Mouse (Mus musculus): Measurements from ENCODE around the gene Plcg1.

Gene Plcg1

GRCm38 (mm10) chr2:160771325-160772276, 40.5 kb downstream of the Plcg1 start:
- peak; percentile 36 to 48 for DNase-seq

DNA sequence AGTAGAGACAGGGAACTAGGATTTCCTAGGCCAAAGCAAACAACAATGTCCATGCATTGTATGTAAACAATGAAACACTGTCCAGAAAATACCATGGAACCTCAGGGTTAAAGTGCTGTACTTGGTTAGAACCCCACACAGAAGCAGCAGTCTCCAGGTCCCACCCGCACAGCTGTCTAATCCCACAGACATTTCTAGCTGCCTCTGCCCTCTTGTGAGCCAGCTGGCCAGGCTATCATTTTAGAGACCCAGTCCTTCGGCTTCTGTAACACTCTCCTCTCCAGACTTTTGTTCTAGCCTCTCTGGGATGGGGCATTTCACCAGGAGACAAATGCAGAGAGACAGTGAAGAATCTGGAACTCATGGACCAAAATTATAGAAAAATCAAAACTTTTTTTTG, 46.9 kb downstream of the Plcg1 start:
- no peak for DNase-seq

- no peak for DNase-seq
Observed at GRCm38 (mm10) chr2:160780154-160780833, 49.2 kb downstream of the Plcg1 start.

GRCm38 (mm10) chr2:160780834-160781219, 49.7 kb downstream of the Plcg1 start:
- DNase-seq: peak in 1 of 2 experiments; percentile 41

DNA sequence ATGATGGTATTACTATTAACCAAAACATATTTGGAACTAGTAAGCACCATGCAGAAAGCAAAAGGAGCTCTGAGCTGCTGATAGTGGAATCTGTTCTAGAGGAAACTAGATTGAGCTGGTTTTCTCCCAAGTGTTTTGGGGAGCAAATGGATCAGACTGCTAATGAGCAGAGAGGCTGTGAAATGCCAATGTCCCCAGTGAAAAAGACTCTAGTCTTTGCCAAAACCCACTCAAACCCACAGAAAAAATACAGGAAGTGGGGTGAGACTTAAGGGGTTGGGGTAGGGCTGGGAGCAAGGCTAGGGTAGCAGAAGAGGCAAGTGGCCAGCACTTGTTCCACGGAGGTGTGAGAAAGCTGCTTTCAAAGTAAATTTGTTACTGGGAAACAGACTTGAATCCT, 55.2 kb downstream of the Plcg1 start:
- no peak for DNase-seq

DNA sequence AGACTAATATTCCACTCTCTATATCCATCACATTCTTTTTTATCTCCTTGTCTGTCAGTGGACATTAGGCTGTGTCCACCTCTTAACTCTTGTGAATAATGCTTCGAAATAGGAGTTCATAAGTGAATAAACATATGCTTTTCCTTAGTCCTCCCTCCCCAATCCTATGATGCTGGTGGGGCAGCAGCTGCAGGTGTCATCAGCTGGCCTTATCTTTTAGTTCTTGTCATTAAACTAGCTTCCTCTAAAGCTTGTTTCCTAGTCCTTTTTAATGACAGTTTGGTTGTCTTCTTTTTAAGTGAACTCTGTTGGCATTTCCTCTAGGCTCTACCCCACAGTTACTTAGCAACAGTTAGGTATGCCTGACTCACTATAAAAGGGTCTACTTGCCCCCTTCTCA, 57.9 kb downstream of the Plcg1 start:
- no peak for DNase-seq

DNA sequence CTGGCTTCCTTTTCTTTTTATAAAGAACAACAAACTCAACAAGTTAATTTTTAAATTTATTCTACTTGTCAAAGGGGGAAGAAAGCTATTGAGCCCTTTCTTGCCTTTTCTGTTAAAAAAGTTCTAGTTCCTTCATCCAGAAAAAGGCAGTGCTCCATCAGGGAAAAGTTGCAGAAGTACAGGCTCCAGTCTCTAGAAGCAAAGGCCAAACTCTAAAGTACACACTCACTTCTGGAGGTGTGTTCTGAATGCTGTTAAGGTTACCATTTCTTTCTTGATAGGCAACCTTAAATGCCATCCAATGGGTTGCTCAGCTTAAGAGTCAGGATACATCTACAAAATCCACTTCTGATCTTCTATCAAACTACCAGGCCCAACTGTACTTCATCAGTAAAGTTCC, 58.6 kb downstream of the Plcg1 start:
- DNase-seq: no peak

DNA sequence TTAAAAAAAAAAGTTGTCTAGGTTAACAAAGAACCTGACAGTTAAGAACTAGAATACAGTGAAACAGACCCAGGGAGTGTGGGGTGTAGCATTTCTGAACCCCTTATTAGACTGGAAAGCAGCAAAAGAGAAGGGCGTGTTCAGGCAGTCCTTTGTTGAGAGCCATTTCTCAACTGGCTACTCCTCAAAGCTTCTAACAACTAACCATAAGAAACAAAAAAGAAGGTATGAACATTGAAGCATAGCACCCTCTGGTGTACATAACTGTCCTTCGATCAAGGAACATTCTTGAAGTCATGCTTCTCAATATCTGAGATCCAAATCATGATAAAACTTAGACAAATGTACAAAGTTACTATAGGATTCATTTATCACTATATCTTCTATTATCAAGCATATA, 62.0 kb downstream of the Plcg1 start:
- DNase-seq: no peak

- peak; percentile 75 to 78 for DNase-seq
Observed at GRCm38 (mm10) chr2:160796973-160797372, 65.9 kb downstream of the Plcg1 start.

DNA sequence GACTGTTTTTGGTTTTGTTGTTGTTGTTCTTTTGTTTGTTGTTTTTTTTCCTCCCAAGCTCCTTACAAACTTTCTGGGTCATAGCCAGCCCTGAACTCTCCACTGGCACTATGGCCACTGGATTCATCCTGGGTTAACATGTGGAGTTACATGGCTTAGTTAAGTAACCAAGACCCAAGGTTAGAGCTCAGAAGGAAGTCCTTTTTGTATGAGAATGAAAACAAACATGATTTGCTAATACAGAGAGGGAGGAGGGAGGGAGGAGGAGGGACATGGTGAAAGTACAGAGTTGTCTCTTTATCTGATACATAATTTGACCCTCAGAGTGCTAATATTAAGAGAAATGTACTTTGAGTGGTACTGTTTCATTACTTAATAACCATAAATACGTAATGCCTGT, 67.1 kb downstream of the Plcg1 start:
- no peak for DNase-seq

DNA sequence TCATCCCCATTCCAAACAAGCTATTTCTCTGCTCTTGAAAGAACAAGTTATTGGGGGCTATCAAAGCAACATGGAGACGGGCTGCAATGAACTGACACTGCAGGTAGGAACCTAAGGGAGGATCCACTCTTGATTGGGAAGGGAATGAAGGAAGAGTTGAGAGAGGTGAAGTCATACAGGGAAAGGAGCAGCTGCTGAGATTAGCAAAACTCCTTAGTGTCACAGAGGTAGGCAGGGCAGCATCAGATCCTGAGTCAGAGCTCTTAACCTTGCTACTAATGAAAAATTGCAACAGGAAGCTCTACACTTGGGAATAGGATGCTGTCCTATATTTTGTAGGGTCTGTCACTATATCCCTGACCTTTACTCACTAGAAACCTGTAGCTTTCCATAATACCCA, 69.9 kb downstream of the Plcg1 start:
- no peak for DNase-seq

GRCm38 (mm10) chr2:160802326-160802725, 71.2 kb downstream of the Plcg1 start:
- DNase-seq: no peak

GRCm38 (mm10) chr2:160804794-160805527, 73.9 kb downstream of the Plcg1 start:
- peak; percentile 38 to 54 for DNase-seq

DNA sequence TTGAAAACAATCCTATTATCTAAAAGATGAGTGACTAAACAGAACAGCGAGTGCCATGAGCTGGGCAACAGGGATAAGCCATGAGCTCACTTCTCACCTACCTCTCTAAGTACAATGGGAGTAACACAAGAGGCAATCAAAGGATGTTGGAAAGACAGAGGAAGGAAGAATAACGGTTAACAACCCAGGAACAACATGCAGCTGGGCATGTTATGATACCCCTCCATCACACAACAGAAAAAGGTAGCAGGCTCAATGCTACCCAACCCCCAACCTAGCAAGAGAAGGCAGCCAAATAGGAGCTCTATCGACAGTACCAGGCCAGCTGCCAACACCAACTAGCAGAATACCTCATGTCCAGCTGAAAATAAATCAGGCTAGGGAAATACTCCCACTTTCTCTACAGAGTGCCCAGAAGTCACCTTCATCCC, 75.0 kb downstream of the Plcg1 start:
- DNase-seq: peak; percentile 48 to 62

DNA sequence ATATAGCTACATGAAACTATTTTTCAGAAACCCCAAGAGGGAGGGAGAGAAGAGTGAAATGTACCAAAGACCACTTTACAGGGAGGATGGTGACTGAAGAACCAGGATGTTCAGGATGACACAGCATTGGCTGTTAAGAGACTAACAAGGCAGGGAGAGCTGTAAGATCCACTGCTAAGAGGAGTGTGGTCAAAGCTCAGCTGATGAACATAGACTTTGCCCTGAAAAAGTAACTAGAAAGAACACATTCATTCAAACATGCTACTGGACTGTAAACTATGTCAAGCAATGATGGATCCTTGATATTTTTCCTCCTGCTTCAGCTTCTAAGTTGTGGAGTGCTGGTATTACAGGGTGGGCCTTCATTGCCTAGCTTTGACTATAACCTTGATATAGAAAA, 79.3 kb downstream of the Plcg1 start:
- no peak for DNase-seq

- no peak for DNase-seq
Observed at GRCm38 (mm10) chr2:160810802-160811201, 79.7 kb downstream of the Plcg1 start.
